Mouse (Mus musculus): Measurements from ENCODE around the gene Celsr2.
A peak's percentile ranks its signal among the peaks of the same experiment; 100 is the strongest.

Gene Celsr2

DNA sequence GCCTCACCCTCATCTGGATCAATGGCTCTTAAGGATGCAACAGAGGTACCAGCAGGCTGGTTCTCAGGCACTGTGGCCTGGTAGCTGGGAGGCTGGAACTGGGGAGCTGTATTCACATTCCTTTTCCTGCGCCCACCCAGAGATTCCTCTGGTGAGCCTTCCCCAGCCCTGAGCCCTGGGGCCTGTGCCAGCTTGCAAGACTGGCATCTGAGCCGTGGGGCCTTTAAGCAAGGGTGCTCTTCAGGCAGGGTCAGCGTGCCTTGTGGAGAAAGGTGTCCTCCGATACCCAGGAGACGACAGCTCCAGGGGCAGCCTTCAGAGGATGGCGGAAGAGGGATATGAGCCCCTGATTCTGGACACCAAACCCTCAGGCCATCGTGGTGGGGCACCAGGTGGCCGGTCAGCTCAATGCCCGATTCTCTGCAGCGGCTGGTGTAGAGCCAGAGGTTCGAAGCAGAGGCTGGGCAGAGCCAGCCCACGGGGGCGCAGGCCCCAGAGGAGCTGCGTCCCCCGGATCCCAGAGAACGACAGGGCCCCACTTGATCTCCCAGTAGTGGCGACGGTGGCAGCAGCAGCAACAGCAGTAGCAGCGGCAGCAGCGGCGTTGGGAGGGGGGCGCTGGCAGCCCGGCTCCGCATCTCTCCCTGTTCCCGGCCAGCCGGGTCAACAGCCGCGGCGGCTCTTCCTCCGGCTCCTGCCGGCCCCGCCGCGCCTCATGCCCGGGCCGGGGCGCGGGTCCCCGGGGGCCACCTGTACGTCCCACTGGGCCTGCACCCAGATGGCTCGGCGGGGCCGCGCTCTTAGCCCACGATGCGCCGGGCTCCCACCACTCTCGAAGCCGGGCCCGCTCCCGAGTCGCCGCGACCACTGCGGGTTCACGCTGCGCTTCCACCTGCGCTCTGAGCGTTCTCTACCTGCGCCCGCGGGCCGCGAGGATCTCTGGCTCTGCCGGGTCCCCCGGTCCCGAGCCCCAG is at the start of gene Celsr2:
TSS of gene Celsr2 (minus strand) at position 696 of the 974 bp plus-strand sequence.
- peak; percentile 47 to 62 for DNase-seq

DNA sequence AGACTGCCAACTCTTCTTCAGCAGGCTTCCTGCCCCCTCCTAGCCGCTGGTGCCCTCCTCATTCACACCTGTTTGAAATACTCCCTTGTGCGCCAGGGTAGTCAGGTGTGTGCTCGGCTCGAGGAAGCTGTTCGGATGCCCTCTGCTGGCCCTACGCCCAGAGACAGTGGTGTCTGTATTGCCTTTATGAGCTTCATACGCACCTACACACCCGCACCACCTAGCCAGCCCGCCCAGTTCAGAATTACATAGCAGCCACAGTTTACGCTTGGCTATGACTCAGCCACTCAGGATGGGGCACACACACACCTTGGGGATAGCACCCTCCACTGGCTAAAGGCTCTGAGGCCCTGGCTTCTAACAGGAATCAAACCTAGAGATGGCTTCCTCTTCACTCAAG is 43.5 kb upstream of the Celsr2 start:
- peak; percentile 67 to 72 for DNase-seq

DNA sequence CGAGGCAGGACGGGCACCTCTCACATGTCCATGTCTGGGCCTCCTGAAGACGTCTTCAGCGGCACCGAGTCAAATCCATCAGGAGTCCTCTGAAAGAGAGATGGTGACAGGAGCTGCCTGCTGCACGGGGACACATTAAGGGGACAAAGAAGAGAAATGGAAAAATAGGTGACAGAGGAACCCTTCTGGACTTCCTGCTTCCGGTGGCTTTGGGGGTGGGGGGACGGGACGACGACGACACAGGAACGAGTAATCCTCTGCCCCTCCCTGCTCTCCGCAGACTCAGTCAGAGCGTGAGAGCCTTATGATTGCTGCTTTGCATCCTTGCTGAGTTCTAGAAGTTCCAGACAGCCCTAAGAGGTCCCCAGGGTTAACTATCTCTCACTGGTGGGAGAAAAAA is 43.0 kb upstream of the Celsr2 start:
- peak; percentile 11 to 20 for DNase-seq

DNA sequence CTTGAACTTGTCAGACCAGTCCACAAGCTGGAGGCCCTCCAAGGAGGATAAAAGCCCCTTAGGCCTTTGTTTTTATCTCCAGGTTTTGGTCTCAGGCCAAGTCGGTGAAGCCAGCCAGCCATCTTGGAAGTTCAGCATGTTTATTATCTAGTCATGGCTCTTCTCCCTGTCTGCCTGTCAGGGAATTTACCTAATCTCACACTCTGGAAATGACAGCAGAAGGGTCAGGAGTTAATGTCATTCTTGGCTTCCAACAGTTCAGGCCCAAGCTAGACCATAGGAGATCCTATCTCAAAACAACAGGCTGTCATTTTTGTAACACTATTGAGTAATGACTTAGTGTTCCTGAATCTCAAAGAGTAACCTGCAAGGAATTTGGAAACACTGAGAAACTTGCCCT is 38.8 kb upstream of the Celsr2 start:
- no peak for DNase-seq

DNA sequence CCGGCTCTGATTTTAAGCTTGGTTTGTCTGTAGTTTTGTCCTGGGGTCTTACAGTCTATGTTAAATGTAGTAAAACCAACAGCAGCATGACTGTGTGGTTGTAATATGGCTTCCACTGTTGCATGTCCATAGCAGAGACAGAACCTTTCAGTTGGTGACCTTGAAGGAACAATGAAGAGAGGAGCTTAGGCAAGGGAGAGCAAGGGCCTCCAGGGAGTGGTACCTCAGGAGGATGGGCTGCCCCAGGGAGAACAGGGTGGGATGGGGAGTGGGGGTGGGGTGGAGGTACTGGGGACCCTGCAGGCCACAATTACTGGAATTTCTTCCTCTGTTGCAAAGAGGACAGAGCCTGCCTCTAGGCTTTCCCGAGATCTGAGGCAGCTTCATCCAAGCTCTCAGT is 36.6 kb upstream of the Celsr2 start:
- no peak for DNase-seq

DNA sequence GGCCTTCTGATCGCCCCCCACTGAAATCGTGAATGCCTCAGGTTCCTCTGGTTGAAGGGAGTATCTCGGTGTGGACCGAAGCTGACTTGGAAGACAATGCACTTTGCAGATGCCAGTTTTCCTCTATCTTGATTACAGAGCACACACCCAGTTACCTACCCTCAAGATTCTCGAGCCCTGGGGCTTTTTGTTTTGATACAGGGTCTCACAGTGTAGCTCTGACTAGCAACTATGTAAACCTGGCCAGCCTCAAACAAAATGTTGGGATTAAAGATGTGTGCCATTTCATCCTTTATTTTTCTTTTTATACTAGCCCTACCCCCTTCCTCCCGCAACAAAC is 30.0 kb upstream of the Celsr2 start:
- no peak for DNase-seq

DNA sequence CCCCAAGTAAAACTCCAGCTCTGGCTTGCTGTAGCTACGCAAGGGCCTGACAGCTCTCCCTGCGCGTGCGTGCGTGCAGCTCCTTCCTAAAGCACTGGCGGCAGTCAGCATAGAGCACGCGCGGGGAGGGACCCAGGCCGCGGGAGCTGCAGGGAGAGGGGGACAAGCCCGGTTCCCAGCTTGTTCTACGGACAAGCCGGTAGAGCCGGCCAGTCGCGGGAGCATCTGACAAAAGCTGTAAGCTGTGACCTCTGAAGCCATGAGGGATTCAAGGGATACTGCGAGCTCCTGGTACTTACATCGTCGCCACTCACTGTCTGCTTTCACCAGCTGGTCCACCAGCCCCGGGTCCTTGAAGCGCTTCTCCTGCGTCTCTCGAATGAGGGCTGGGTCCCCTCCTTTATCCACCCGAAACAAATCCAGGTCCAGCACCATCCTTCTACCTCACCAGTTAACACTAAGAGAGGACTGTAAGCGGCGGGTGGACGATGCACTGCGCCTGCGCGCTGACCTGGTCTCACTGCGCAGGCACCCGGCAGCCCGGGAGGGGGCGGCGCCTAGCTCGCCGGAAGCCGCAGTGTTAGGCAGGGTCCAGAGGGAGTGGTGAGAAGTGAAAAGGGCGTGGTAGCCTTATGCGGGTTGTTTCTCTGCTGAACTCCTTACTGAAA is 29.5 kb upstream of the Celsr2 start, which contains the start of gene Sars:
TSS of gene Sars (minus strand) at position 512 of the 668 bp plus-strand sequence.
- DNase-seq, result peak; percentile 84 to 88

DNA sequence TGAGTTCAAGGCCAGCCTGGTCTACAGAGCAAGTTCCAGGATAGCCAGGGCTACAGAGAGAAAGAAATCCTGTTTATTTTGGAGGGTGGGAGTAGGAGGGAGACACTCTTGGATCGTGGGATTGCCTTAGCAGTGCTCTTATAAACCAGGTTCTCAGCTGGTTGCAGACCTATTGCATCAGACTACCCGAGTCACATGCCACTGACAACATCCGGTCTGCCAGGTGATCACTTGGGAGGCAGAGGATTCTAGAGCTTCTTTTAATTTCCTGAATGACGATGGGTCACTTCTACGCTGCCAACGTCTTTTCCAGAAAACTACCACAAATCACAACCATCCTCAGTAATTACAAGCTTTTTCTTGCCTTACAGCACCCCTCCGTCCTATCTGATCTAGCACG is 28.7 kb upstream of the Celsr2 start:
- DNase-seq, result peak; percentile 23 to 27

DNA sequence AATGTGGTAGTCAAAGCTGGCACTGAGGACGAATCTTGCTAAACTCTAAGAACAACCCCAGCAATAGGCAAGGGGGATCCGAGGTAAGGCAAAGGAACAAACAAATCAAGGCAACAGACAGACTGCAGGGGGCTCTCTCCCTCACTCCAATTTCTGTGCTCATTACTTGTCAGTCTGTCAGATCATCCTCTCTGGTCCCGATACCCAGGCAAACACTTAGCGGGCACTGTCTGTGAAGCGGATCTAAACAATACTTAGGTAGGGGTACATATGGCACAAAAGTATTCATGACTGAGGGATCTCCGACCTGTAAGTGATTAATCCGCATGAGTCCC is 21.0 kb upstream of the Celsr2 start:
- no peak for DNase-seq

DNA sequence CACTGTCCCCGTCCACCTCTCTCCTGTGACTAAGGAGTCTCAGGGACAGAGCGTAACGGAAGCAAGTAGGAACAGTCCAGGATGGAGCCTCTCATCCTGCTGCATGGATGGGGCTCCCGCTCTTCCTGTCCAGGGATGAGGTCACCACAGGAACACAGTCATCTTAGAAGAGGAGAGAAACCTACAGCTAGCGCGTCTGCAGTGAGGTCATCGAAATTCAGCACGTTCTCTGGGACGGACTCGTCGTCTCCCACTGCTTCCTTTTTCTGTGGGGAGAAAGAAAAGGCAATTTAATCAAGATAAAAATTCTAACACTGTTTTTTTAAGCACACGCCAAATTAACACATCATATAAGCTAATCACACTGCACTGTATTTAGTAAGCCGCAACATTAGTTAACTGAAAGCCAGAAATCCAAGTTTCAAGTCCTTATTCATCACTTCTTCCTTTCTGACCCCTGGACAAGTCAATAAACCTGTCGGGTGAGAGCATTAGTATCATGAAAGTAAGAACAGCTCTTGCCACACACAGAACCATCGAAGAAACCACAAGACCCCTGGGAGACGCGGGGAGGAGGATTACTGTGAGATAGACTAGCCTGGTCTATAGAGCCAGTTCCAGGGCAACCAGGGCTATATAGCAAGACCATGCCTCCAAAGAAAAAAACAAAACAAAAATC is 20.5 kb upstream of the Celsr2 start:
- DNase-seq, result no peak

DNA sequence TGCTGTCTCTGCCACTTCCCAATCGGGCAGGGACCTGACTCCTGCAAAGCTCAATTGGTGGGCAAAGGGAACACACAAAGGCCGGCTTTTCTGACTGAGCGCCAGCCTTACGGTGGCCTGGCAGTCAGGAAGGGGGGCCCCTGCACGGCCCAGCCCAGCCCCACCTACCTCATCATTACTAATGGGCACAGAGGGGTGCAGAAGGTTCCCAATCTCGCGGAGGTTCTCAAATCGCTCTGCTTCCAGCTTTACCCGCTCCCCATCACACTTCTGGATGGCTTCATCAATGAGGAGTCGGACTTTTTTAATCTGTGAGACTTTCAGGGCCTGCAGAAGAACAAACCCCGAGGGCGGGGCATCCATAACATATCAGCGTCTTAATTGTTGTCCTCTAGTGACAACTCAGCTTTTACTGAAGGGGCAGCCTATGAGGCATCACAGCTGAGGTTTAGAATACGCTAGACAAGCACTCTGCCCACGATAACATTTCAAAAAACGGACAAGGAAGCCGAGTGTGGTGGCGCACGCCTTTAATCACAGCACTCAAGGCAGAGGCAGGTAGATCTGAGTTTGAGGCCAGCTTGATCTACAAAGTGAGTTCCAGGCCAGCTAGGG is 18.6 kb upstream of the Celsr2 start:
- DNase-seq, result no peak

DNA sequence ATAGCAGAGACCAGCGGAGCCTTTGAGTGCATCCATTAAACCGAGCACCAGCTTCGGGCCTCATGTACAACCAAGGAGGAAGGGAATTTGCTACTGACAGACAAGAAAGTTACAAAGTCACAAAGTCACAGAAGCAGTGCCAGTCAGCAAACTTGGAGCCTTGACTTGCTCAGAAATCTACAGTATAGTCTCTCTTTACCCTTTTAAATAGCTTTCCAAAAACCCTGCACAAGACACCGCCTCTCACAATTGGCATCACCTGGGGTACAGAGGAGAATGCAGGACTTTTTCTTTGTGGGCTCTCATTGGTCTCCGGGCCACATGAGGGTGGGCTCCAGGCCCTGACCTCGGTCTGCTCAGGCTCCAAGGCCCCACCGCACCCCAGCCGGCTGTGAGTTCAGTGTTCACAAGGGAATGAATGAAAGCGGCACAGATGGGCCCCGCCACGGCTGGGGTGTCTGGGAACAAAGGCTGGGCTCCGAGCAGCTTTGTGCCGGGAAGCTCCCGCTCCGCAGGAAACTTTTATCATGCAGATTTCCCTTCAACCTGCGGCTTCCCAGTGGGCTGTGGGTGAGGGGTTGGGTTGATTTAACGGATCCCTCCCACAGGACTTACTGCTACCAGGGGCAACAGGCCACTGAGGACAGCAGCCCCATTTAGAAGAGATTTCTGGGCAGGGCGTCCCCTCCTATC is 18.0 kb upstream of the Celsr2 start:
- no peak for DNase-seq

DNA sequence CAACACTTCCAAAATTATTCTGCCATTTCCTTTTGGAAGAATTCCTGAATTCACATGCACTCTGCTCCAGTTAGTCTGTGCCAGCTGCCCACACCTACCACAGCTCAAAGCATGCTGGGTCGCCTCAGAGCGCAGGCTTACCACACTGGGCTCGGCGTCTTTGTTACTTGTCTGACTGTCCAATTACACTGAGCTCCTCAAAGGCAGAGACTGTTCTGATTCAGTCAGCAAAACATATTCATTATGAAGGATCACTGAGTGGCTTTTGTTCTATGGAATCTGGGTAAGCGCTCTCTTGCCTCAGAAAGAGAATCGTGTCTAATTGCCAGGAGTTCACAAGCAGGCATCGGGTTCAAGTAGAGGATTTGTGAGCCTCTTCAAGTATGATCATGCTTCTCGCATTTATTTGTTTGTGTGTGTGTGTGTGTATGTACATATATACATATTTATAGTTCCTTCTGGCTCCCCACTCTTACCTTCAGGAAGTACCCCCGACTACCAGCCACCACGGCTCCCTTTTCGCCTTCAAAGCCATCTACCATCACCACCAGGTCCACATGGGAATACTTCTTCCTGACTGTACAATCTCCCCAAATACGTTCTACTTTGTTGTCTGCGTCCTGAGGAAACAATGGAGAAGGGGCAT is 17.3 kb upstream of the Celsr2 start:
- no peak for DNase-seq

DNA sequence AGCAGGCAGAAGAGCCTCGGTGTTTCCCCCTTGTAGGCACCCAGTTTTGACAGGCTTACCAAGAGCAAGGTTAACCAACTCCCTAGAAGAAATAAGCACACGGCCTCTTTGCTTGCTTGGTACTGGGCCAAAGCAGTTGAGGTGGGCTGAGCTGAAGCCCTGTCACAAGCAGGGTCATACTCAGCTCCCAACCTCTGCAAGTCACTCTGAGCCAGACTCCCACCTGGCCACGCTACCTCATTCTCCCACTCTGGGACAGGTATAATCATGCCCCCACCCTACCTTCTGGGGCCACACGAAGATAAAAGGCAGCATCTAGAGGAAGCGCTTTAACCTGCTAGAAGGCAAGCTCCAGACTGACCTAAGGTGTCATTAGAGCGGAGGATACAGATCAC is 10.3 kb upstream of the Celsr2 start:
- DNase-seq, result no peak

DNA sequence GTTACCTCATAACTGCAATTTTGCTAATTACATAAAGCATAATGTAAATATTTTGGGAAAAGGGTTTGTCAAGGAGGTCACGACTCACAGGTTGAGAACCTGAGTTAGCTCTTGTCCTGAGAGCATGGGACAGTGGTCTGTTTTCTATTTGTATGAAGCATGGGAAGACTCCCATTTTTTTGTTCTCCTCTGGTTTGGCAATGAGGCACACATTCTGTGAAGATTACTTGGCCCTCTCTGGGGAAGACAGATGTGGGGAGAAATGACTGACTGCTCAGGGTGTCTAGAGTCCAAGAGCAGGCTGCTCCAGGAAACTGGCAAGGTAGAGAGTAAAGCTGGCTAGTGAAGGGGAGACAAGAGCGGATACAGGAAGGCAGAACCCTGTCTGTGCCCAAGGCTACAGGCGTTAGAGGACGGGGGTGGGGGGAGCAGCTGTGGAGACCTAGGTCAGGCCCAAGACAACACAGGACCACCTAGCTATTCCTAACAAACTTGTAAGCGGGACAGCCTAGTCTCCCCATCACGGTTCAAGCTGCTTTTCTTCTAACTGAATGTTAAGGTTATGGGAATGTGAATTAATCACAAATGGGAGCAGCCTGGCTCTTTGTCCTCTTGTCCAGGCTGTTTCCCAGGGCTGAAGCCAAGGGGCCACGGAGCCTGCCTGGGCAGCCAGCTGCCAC is 9.7 kb upstream of the Celsr2 start:
- DNase-seq, result no peak

DNA sequence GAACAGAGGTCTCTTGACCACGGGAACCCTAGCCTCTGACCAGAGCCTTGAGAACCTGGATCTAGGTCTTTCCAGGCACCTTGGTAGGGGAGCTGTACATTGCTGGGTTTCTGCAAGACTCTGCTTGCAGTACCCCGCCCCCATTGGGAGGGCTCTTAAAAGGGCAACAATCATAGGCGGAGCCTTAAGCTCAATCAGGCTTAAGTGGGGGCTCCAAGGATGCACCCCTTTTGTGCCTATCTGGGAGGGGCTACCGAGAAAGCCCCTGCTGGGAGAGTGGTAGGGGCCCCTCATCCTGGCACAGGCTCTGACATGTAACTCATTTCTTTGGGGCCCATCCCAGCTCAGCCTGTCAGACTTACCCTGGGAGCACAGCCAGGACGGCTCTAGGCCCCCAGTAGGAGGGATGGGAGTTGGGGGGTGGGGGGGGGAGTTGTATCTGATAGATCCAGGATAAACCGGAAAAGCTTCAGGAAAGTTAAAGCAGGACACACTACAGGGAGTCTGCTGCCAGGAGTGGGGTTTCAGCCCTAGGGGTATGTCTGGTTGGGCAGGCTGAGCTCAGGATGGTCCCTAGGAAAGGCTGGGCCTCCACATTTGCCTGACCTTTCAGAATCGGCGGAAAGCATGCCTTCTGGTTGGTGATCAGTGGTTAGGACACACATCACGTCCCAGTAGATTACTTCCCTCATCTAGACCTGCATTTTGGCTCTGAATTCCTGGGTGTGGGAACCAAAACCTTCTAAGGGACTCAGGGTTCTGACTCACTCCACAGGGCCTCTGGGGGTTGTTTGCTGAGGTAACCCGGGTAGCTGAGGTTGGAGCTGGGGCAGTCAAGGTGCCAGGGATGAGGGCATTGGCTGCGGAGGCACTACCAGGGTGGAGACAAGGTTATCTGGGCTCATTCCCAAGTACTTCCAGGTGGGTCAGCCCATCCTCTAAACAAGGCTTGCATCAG is 8.8 kb upstream of the Celsr2 start:
- DNase-seq, result peak; percentile 50 to 62

DNA sequence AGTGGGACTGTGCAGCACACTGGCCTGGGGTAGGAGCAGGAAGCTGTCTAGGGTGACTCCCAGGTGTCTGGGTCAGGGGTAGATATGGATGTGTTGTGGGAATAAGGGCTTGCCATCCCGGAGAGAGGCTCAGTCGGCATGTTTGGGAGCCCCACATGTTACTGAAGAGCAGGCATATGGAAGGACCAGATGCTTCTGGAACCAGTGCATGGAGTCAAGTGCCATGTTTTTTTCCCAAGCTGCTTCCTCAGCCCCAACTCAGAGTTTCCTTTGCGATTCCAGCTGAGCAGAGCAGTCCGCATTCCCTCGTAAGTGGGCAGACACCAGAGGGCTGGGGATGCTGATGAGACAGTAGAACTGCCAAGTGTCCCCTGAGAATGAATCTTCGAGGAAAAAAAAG is 7.7 kb upstream of the Celsr2 start:
- no peak for DNase-seq

DNA sequence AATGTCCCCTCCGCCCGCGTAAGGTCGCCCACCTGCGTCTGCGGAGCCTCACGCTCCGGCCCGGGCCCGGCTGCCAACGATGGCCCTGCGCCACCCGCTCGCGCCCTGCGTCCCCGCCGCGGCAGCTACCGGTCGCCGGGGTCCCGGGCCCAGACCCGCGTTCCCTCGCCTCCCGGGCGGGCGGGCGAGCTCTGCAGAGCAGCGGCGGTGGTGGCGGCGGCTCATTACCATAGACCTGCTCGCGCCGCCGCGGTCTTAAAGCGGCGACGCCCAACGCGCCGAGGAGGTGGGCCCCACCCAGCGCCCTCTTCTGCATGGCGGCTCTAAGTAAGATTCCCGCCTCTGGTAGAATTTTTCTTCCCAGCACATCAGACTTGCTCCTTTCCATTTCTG is 475 bp upstream of the Celsr2 start:
- peak; percentile 81 to 85 for DNase-seq

DNA sequence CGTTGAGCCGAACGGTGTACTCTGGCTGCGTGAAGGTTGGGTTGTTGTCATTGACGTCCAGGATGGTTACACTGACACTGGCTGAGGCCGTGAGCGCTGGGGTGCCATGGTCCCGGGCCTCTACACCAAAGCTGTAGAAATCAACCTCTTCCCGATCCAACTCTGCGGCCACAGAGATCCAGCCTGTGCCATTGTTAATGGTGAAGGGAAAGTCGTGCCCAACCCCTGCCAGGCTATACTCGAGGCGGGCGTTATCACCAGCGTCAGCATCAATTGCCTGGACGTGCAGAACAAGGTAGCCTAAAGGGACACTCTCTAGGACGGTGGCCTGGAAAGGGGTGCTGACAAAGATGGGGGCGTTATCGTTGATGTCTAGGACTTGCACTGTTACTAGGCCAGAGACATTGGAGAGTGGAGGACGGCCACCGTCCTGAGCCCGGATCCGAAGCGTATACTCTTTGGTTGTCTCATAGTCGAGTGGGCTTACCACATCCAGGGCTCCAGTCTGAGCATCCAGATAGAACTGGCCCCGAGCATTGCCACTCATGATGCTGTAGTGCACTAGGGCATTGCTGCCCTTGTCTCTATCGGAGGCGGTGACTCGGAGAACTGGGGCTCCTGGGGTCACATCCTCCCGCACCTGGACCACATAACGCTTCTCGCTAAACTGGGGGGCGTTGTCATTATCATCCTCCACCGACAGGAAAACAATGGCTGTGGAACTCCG is 1.6 kb downstream of the Celsr2 start:
- no peak for DNase-seq

DNA sequence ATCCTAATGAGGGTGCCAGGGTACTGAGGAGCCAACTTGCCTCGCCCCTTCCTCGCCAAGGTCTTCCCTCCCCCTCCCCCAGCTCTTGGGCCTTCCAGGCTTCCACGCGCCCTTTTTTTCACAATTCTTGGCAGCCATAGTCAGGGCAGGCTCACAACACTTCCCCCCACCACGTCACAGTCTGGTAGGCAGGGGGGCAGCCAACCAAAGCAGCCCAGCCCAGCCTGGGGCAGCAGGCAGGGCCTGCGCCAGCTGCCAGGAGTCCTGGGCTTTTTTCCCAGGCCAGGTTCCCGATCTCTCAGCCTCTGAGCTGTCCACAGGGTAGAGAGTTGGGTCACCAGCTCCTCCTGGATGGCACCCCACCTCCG is 3.6 kb downstream of the Celsr2 start:
- peak in 1 of 2 experiments; percentile 6 for DNase-seq
